Mouse (Mus musculus) forebrain, embryonic 12.5 days (tissue): ENCODE measurements around the gene Fam214a. TPM values are rescaled to one million over a fixed set of nuclear protein-coding genes. Genes with fewer than 3 reads are reported as not detected.
A peak's percentile ranks its signal among the peaks of the same experiment; 100 is the strongest.

Experiments
- ATAC-seq: fragments of 200-750 bp; cut with Nextera tagmentation; 2 replicates; pipeline ENCODE4 v1.8.0; 2017; ENCODE audit warnings: moderate TSS enrichment; ENCODE audit not compliant: low FRiP score
- H3K27ac ChIP-seq: fragments of 300-500 bp; sonication (generic); 2 replicates; pipeline ENCODE4 v1.5.1; 2016; ENCODE audit warnings: mild to moderate bottlenecking
- H3K27me3 ChIP-seq: fragments of 300-500 bp; sonication (generic); 2 replicates; pipeline ENCODE4 v1.6.1; 2016; ENCODE audit warnings: mild to moderate bottlenecking
- H3K36me3 ChIP-seq: fragments of 300-500 bp; sonication (generic); replicated peaks from 2 replicates; pipeline ENCODE4 v1.6.1; 2016; ENCODE audit warnings: mild to moderate bottlenecking
- H3K4me1 ChIP-seq: fragments of 300-500 bp; sonication (generic); 2 replicates; pipeline ENCODE4 v1.6.1; 2016
- H3K4me2 ChIP-seq: fragments of 300-500 bp; sonication (generic); 2 replicates; pipeline ENCODE4 v1.6.1; 2016; ENCODE audit warnings: mild to moderate bottlenecking, moderate library complexity
- H3K4me3 ChIP-seq: fragments of 300-500 bp; sonication (generic); replicated peaks from 2 replicates; pipeline ENCODE4 v1.5.1; 2016; ENCODE audit warnings: mild to moderate bottlenecking
- H3K9ac ChIP-seq: fragments of 300-500 bp; sonication (generic); 2 replicates; pipeline ENCODE4 v1.6.1; 2016; ENCODE audit warnings: mild to moderate bottlenecking
- H3K9me3 ChIP-seq: fragments of 300-500 bp; sonication (generic); 2 replicates; pipeline ENCODE4 v1.6.1; 2016
- WGBS: fragments of 180-500 bp; shearing (Covaris S2); methylation state at CpG from one replicate; pipeline ENCODE4 v1.1.7; 2016; 5-methylcytosine and 5-hydroxymethylcytosine counted together
- polyA plus RNA-seq: library from polyadenylated mRNA; unstranded; fragments of >200 nt; fragmentation: Nextera tagmentation; extraction: Ambion mirVana; gene quantifications from 2 replicates; pipeline ENCODE4 v1.2.1, GENCODE M21; 2016

Fam214a gene
- polyA plus RNA-seq, 1 experiment from 2014 or later, result 30.9 TPM

DNA sequence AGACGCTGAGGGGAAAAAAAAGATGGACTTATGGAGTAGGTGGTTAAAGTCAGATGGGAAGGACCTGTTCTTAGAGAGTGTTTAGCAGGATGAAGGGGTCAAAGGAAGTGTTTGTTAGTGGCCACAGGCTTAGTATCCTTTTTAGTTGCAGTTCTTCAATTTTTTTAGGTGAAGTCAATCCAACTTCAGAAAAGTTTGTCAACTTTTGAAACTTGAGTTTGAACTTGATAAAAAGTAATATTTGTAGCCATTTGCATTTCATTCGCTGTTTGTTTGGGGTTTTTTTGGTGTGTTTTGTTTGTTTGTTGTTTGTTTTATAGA is 1.2 kb downstream of the Fam214a start:
- Histone ChIP-seq H3K27me3 (no peaks in the 10 kb centered on the region), H3K4me1 (peaks cover 18% of the 10 kb centered on the region), H3K9ac (peak overlapping the region; percentile 89; the same call in 1 of the 2 replicates), H3K4me3 (peak overlapping the region; percentile 92), H3K9me3 (no peaks in the 10 kb centered on the region), H3K4me2 (peak overlapping the region; percentile 89), H3K36me3 (peaks cover 5% of the 10 kb centered on the region), H3K27ac (no peak overlapping the region)
- WGBS, result 61% methylated on average over 2 of the region's 2 CpGs
- ATAC-seq, result no peak

GRCm38 (mm10) chr9:74954387-74954786 is 1.7 kb downstream of the Fam214a start:
- no peak overlapping the region for H3K9ac ChIP-seq
- no peaks in the 10 kb centered on the region for H3K9me3 ChIP-seq
- 87% methylated on average over 2 of the region's 2 CpGs for whole genome bisulfite sequencing
- no peak overlapping the region for H3K27ac ChIP-seq
- peaks cover 5% of the 10 kb centered on the region for H3K36me3 ChIP-seq
- no peak for ATAC-seq
- H3K4me3 ChIP-seq, result no peak overlapping the region
- H3K4me1 ChIP-seq, result peaks cover 18% of the 10 kb centered on the region
- no peaks in the 10 kb centered on the region for H3K27me3 ChIP-seq
- H3K4me2 ChIP-seq, result peak overlapping the region; percentile 89; the same call in 1 of the 2 replicates

DNA sequence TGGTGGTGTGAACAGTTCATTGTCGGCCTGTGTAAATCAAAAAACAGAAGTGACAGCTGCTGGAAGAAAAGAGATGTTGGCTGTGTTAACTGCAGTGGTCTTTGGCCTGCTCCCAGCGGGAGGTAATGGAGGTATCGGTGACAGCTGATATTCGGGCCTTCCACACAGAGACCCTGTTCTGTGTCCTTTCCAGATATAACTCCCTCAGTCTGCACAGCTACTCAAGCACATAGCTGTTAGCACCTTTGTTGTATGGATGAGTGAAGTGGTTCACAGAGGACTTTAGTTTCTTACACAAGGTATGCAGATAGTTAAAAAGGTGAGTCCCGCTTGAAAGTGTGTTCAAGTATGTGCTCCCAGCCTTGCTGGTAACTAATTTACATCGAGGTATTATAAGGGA is 7.9 kb downstream of the Fam214a start:
- no peaks in the 10 kb centered on the region for H3K27me3 ChIP-seq
- no peaks in the 10 kb centered on the region for H3K9me3 ChIP-seq
- no peak overlapping the region for H3K4me3 ChIP-seq
- peak; percentile 59 for ATAC-seq
- WGBS, result 40% methylated on average over 6 of the region's 6 CpGs
- peaks cover 5% of the 10 kb centered on the region for H3K36me3 ChIP-seq
- peak overlapping the region; percentile 45 for H3K4me2 ChIP-seq
- H3K27ac ChIP-seq, result peak overlapping the region; percentile 88
- H3K4me1 ChIP-seq, result peaks cover 19% of the 10 kb centered on the region
- no peak overlapping the region for H3K9ac ChIP-seq

- WGBS, result 2% methylated on average over 14 of the region's 14 CpGs
- Histone ChIP-seq H3K27ac (peak overlapping the region; percentile 88), H3K9me3 (no peaks in the 10 kb centered on the region), H3K4me1 (peaks cover 19% of the 10 kb centered on the region), H3K36me3 (peaks cover 3% of the 10 kb centered on the region), H3K4me2 (peak overlapping the region; percentile 45), H3K4me3 (no peak overlapping the region), H3K27me3 (no peaks in the 10 kb centered on the region), H3K9ac (peak overlapping the region; percentile 18; the same call in 1 of the 2 replicates)
- ATAC-seq, result peak; percentile 87
Measured at GRCm38 (mm10) chr9:74961073-74961575, 8.4 kb downstream of the Fam214a start.

- no peaks in the 10 kb centered on the region for H3K27me3 ChIP-seq
- H3K4me1 ChIP-seq, result peaks cover 24% of the 10 kb centered on the region
- H3K27ac ChIP-seq, result no peak overlapping the region
- H3K4me3 ChIP-seq, result no peak overlapping the region
- H3K9me3 ChIP-seq, result no peaks in the 10 kb centered on the region
- ATAC-seq, result no peak
- no peak overlapping the region for H3K9ac ChIP-seq
- WGBS, result 78% methylated on average over 2 of the region's 2 CpGs
- no peaks in the 10 kb centered on the region for H3K36me3 ChIP-seq
- no peak overlapping the region for H3K4me2 ChIP-seq
Measured at GRCm38 (mm10) chr9:74963953-74964352, 11.3 kb downstream of the Fam214a start.

DNA sequence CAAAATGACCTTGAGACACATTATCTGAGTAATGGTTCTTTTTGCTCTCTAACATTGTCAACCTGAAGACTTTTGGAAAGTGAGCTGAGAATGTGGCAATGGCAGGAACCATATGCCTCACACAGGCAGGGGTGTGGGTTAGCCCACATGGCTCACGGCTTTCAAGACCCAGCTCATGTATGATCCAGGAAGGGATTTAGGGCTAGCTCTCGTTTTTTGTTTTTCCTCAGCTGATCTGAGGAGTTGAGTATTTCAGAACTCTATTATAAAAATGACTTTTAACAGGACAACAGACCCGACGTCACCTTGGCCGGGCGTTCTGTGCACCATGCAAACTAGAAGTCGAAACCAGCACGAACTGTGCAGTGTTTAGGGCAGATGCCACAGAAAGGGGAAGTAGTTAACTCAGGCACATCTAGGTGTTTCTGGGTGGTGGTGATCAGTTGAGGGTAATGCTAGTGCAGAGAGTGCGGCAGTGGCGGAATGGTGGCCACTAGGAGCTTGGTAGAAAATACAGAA is 12.2 kb downstream of the Fam214a start:
- H3K9me3 ChIP-seq, result no peaks in the 10 kb centered on the region
- H3K27ac ChIP-seq, result no peak overlapping the region
- H3K4me3 ChIP-seq, result no peak overlapping the region
- no peak for ATAC-seq
- H3K36me3 ChIP-seq, result no peaks in the 10 kb centered on the region
- H3K9ac ChIP-seq, result no peak overlapping the region
- H3K4me2 ChIP-seq, result no peak overlapping the region
- peaks cover 22% of the 10 kb centered on the region for H3K4me1 ChIP-seq
- 92% methylated on average over 10 of the region's 10 CpGs for WGBS
- H3K27me3 ChIP-seq, result no peaks in the 10 kb centered on the region

GRCm38 (mm10) chr9:74966200-74966599 is 13.5 kb downstream of the Fam214a start:
- Histone ChIP-seq H3K9ac (no peak overlapping the region), H3K4me2 (no peak overlapping the region), H3K9me3 (no peaks in the 10 kb centered on the region), H3K36me3 (no peaks in the 10 kb centered on the region), H3K4me1 (peaks cover 12% of the 10 kb centered on the region), H3K4me3 (no peak overlapping the region), H3K27ac (no peak overlapping the region), H3K27me3 (no peaks in the 10 kb centered on the region)
- 86% methylated on average over 4 of the region's 4 CpGs for WGBS
- no peak for ATAC-seq

DNA sequence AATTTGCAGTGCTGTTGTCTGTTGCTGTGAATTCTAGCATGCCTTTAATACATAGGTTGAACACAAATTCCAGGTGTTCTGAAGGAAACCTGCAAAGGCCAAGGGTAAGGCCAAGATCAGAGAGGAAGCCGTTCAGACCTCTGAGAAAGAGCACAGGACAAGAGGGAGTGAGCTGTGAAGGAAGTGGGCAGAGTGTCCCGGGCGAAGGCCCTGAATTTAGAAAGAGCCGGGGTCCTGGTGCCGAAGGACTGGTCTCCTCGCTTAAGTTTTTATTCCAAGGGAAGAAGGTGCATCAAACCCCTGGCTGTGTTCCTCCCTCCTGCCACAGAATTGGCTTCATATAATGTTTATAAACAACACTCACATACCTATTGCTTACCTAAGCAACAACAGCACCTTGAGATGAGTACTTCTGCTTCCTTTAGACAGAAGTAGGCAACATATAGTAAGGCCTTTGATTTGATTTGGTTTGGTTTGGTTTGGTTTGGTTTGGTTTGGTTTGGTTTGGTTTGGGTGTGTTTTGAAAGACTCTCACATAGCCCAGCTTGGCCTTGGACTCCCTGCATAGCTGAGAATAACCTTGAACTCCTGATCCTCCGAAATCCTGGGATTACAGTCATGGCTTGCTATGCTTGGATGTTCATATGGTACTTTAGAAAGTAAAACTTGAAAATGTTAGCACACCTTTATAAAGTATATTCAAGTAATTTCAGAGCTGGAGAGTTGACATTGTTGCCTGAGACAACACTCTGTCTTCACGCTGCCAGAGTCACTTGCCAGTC is 16.2 kb downstream of the Fam214a start:
- H3K27ac ChIP-seq, result no peak overlapping the region
- no peak overlapping the region for H3K9ac ChIP-seq
- no peaks in the 10 kb centered on the region for H3K27me3 ChIP-seq
- 88% methylated on average over 8 of the region's 8 CpGs for WGBS
- no peak overlapping the region for H3K4me3 ChIP-seq
- no peak overlapping the region for H3K4me2 ChIP-seq
- no peaks in the 10 kb centered on the region for H3K36me3 ChIP-seq
- no peak for ATAC-seq
- H3K4me1 ChIP-seq, result peaks cover 10% of the 10 kb centered on the region
- H3K9me3 ChIP-seq, result no peaks in the 10 kb centered on the region

DNA sequence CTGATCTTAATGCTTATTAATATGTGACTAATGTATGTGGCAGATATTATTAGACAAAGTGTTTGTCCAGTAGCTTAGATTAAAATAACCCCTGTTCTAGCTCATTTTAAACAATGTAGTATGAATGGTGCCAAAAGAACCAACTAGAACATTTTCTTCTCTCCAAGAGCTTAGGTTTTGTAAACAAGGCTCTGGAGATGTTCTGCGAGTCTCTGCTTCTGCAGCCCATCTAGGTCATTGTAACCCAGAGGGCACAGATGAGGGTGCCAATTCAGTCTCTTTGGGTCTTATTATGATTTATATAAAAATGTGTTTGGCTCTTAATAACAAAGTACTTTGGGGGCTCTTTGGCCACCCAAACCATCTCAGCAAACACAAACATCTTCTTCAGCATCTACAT is 17.9 kb downstream of the Fam214a start:
- peaks cover 25% of the 10 kb centered on the region for H3K4me1 ChIP-seq
- WGBS, result 97% methylated on average over 1 of the region's 1 CpGs
- no peak overlapping the region for H3K4me3 ChIP-seq
- H3K9me3 ChIP-seq, result no peaks in the 10 kb centered on the region
- no peak overlapping the region for H3K4me2 ChIP-seq
- H3K36me3 ChIP-seq, result no peaks in the 10 kb centered on the region
- no peak overlapping the region for H3K9ac ChIP-seq
- H3K27ac ChIP-seq, result no peak overlapping the region
- no peaks in the 10 kb centered on the region for H3K27me3 ChIP-seq
- no peak for ATAC-seq

- Histone ChIP-seq H3K4me3 (no peak overlapping the region), H3K27ac (no peak overlapping the region), H3K4me1 (peaks cover 28% of the 10 kb centered on the region), H3K36me3 (no peaks in the 10 kb centered on the region), H3K4me2 (no peak overlapping the region), H3K9me3 (no peaks in the 10 kb centered on the region), H3K9ac (no peak overlapping the region), H3K27me3 (no peaks in the 10 kb centered on the region)
- no peak for ATAC-seq
- 91% methylated on average over 12 of the region's 12 CpGs for WGBS
Measured at GRCm38 (mm10) chr9:74971191-74971976, 18.7 kb downstream of the Fam214a start.

- H3K4me2 ChIP-seq, result no peak overlapping the region
- peaks cover 37% of the 10 kb centered on the region for H3K4me1 ChIP-seq
- no peak for ATAC-seq
- no peak overlapping the region for H3K4me3 ChIP-seq
- no peak overlapping the region for H3K9ac ChIP-seq
- H3K36me3 ChIP-seq, result no peaks in the 10 kb centered on the region
- H3K27me3 ChIP-seq, result no peaks in the 10 kb centered on the region
- H3K9me3 ChIP-seq, result no peaks in the 10 kb centered on the region
- 91% methylated on average over 5 of the region's 5 CpGs for WGBS
- H3K27ac ChIP-seq, result no peak overlapping the region
Measured at GRCm38 (mm10) chr9:74972736-74973135, 20.1 kb downstream of the Fam214a start.

- Histone ChIP-seq H3K9me3 (no peaks in the 10 kb centered on the region), H3K4me1 (peaks cover 38% of the 10 kb centered on the region), H3K27ac (no peak overlapping the region), H3K27me3 (no peaks in the 10 kb centered on the region), H3K4me3 (no peak overlapping the region), H3K4me2 (no peak overlapping the region), H3K9ac (no peak overlapping the region), H3K36me3 (no peaks in the 10 kb centered on the region)
- WGBS, result 87% methylated on average over 4 of the region's 4 CpGs
- ATAC-seq, result no peak
Measured at GRCm38 (mm10) chr9:74973154-74973553, 20.5 kb downstream of the Fam214a start.
